Mouse (Mus musculus) CD4-positive helper T cell, adult 2 months (primary cell): ENCODE measurements at regions not wholly inside any gene's neighbourhood (a gene's known extent, or its start where the extent isn't known, plus 50 kb on each side); places are given as distances from the start of the nearest gene placed in this dataset.

Source experiments
- DNase-seq: peaks from one replicate; pipeline ENCODE4 v3.0.0-alpha.2; 2012; ENCODE audit warnings: low read depth, missing footprints, low spot score

DNA sequence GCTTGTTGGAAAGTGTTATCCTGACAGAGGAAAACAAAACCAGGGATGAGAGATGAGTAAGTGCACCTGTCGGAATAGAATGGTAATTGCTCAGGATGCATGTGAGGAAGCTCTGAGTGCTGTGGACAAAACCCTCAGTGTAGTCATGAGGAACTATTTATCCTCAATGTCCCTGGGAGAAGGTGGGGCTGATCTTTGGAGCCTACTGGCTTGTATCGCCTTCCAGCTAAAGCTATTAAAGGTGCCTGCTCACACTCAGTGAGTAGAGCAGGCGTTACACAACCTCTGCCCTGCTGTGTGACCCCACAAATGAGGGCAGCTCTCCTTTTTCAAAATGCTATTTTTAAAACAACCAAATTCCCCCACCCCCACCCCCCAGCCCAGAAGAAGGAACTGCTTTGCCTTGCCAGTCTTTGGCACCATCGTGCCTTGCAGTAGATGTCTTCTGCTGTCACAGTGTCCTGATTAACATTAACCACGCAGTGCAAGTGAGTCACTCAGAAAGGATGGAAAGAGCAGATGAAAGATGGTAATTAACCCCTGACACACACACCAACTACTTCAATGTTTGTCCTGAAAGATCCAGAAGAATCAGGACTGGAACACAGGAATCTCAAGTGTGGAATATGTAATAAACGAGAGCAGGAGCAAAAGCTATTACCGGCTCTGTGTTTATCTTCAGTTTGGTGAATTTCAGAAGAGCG lies 440.8 kb upstream of the Tnp1 start:
- DNase-seq, result no peak

GRCm38 (mm10) chr1:73444216-73444890 lies 428.6 kb upstream of the Tnp1 start:
- DNase-seq, result no peak

DNA sequence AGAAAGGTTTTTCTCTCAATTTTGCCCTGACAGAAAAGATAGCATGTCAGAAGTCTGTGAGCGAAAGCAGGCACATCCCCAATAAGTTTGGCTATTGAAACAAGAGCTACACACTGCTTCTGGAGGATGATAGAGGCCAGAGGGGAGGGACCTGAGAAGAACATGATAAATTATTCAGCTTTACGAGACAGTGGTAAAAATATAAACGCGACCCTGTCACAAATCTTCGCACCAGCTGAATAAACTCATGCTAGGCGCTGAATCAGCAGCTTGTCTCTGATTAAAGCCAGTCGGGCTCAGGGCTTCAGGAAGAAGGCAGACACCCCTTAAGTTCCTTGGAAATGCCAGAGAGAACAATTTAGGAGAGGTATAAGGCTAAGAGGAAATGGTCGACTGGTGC lies 422.7 kb upstream of the Tnp1 start:
- DNase-seq, result no peak

DNA sequence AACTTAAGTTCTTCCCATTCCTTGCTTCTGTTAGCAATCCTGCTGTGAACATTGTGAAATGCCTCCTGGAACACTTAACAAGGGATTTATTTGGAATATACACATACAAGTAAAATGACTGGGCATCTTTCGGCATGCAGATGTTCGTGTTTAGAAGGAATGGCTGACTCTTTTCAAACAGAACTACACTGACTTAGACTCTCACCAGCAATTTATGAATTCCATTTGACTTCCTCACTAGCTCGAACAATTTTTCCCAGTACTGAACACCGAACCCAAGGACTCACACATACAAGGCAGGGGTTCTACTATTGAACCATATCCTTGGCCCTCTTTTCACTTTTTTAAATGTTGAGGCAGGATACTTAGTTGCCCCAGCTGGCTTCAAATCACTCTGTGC lies 412.4 kb upstream of the Tnp1 start:
- no peak for DNase-seq

DNA sequence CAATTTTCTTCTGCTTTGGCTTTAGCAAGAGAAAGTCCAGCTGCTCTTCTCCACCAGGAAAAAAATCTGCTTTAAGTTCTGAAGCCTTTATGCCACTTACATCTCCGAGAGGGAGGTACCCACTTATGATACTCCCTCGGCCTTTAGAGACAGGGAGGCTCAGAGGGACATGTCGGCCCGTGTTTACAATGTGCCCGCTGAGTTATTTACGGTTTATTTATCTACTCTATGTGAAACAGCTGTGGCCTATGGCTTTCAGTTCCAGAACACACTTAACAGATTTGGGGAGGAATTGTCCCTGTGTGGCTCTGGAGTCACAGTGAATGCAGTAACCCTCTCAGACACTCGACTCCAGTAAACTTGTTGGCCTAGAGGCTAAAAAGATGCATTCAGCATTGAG lies 409.3 kb upstream of the Tnp1 start:
- no peak for DNase-seq

GRCm38 (mm10) chr1:73418196-73418595 lies 402.5 kb upstream of the Tnp1 start:
- no peak for DNase-seq

DNA sequence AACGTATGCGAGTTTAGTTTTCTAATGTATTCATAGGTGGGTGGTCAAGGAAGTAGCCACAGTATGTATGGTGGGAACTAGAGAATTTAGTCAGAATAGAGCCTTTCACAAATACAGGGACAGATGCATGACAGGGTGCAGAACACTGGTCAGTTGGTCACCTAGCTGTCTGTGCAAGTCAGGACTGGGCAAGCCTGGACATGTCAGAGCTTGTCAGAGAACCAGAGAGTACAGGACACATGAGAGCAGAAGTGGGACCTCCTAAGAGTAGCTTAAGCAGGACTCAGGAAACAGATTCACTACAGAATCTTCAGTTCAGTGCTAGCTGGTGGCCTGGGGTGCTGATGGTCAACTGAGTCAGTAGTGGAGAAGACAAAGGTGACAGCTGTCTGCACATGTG lies 395.7 kb upstream of the Tnp1 start:
- DNase-seq, result no peak

DNA sequence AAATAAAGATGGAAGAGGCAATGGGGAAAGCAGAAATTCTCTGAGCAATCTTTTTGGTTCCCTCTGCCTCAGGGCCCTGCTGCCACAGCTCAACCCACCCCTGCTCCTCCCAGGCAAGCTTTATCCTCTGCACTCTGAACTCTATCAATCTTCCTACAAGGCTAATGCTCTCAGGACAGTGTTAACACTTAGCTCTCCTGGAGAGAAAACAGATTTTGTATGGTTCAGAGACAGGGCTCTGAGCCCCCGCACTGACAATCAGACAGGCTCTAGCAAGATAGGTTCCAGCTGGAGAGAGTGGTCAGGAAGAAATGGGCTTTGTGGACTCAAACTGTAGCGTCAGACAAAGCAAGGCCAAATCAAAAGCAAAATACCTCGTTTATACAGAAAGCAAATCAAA lies 383.5 kb upstream of the Tnp1 start:
- no peak for DNase-seq

- no peak for DNase-seq
These were observed 379.3 kb upstream of the Tnp1 start for GRCm38 (mm10) chr1:73395034-73395433.

GRCm38 (mm10) chr1:73394466-73394865 lies 378.8 kb upstream of the Tnp1 start:
- no peak for DNase-seq

DNA sequence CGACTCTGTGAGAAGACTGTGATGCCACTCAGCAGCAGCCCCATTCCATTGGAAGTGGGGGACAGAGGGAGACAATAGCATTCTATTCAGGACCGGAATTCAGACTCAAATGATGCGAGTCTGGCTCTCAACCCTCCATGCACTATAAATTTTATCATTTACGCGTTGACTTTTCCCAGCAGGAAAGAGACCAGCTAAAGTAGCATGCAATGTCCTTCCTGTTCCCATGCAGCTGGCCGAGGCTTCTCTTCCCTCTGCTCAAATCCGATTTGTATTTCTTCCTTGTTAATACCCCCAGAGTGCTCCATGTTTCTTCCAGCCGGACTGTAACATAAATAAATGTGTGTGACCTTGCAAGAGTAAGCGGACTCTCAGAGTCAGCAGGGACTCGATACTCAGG lies 376.4 kb upstream of the Tnp1 start:
- no peak for DNase-seq

GRCm38 (mm10) chr1:73389976-73390375 lies 374.3 kb upstream of the Tnp1 start:
- no peak for DNase-seq

DNA sequence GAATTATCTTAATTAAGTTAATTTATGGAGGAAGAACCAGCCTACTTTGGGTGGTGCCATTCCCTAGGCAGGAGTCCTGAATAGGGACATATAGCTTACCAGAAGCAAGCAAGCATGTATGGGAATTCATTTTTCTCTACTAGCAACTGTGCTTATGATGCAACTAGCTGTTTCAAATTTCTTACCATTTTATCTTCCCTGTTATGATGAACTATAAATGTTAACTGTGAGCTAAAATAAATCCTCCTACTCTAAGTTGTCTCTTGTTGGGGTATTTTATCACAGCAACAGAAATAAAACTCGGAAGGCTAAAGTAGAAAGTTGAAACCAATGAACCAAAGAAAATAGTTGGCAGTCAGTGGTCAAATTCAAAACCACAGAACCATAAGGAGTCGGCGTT lies 373.5 kb upstream of the Tnp1 start:
- DNase-seq, result no peak

DNA sequence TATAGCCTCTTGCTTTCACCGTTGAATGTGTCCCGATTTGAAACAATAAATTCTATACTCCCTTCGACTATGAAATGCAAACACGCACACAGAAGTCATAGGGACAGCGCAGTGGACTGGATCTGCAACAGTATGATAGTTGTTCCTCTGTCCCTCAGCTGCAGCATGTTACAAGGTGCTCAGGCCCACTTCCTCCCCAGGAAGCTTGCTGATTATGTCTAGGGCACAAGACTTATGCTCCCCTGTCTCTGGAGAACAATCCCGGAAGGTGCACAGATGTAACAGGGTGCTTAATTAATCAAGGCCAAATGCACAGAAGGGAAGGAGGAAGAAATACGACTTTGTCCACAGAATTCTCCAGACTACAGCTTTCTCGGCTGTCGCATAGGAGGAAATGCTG lies 365.9 kb upstream of the Tnp1 start:
- no peak for DNase-seq

DNA sequence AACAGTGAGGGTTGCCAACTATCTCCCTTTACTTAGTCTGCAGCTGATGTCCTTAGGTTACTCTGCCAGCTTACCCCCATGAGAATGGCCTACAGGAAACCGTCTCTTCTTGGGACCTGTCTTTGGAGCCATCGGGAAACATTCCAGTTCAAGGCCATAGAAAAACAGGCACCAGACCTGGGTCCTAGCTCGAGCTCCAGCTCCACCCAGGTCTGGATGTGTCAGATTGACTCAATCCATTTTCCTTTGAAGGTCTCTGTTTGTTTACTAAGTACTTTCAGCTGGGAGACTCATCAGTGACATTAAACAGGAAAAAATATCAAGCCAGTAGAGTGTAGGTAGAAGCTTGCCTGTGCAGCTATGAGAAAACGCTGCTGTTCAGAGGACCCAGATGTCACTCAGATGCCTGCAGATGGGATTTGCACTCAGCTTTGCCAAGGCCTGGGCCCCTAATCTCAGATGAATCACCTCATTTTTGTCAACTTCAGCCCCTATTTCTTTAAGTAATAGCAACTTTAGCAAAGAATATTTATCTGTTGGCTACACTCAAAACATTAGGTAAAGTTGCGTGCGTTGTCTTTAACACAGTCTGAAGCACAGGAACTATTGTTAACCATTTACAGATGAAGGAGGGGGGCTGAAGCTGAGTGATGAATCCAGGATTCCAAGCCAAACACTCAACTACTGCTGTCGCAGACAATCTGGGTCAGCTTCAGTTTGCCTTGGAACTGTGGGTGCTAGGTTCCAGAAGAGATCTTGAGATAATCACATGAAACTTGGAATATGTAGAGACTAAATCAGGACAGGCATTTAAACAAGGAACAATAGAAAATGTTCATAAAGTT lies 359.0 kb upstream of the Tnp1 start:
- DNase-seq, result no peak

DNA sequence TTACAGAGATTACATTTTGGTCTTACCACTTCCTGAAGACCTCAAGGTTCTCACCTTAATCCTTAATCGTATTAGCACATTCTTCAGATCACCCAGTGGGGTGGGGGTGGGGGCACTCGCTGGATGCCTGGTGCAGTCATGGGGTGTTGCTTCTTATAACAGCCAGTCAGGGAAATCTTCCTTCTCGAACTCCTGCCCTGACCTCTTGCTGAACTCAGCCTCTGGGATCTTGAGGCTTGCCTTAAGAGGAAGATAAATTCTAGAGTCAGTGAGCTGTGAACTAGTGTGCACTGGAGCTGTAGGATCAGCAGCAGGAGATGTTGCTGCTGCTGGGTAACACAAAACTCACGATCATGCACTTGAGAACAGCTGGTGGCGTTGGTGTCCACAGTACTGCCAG lies 352.5 kb upstream of the Tnp1 start:
- DNase-seq, result no peak

DNA sequence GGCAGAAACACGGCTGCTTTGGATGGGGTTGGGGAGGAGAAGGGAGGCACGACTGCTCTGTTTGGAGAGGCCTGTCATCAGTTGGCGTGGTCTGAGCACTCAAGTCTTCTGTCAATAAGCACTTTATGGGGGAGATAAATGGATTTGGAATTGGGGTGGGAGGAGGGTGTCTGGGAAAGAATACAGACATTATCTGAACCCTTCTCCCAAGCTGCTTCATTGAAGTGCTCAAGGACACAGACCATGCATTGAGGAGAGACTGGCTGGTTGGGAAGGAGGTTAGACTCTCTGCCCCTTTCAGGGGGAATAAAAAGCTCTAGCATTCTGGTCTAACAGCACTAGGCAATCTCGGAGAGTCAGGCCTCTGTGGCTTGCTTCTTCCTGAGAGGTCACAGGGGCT lies 350.1 kb upstream of the Tnp1 start:
- DNase-seq, result no peak

DNA sequence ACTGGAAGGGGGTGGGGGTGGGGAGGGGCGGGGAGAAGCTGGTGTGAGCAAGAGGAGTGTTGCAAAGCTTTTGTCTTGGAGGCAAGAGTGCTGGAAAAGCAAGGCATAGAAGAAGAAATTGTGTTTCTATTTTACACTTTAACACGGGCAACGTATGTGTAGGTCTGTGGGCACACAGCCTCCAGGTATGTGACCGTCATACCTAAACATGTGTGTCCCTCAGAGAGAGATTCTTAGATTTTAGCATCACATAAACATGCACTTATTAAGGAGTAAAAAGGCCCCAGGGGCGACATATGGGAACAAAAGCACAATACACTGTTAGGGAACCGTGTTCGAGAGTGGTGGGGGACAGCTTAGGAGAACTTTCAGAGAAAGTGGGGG lies 348.6 kb upstream of the Tnp1 start:
- DNase-seq, result no peak

DNA sequence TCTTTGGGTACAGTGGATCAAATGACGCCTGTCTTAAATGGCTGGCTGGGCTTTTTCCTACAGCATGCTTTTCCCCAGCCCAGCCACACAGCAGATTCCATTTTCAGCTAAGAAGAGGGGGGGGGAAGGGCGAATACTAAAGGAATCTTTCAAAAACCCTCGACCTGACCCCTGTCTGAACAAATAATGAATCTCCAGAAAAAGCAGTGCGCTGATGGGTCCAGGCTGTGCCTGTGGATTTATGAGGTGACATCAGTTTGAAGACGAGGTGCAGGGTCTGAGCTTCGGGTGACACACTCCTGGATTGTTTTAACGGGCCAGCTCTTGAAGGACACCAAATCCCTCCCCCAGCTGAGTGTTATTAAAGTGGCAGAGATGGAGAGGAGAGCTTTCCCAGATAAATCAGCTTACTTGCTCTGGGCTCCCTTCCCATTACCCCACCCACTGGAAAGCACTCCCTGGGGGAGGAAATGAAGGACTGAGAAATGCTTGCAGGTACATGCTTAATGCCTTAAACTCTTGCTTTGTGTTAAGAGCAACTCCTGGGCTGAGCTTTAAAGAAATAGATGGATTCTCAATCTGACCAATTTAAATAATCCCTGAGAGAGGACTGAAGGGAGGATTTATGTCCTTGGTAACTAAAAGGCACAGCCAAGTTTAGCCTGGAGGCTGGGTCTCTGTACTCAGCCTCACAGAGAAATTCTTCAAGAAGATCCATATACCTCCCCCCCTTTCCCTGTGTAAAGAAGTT lies 348.0 kb upstream of the Tnp1 start:
- no peak for DNase-seq

DNA sequence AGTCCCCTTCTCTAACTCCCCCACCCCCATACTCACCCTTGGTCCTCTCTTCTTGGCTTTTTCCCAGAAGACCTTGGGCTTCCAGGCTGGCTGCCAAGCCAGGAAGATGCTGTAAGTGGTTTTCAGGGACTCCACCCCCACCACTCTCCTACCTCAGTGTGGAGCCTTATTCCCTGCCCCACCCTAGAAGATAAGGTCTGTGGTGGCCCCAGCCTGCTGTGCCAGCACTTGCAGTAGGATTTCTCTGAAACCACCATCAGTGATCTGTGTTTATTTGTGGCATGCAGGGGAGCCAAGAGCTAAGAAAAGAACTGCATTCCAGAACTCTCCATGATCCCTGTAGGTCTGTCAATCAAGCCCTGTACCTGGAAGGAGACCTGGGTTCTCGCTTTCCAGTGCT lies 346.4 kb upstream of the Tnp1 start:
- DNase-seq, result no peak

DNA sequence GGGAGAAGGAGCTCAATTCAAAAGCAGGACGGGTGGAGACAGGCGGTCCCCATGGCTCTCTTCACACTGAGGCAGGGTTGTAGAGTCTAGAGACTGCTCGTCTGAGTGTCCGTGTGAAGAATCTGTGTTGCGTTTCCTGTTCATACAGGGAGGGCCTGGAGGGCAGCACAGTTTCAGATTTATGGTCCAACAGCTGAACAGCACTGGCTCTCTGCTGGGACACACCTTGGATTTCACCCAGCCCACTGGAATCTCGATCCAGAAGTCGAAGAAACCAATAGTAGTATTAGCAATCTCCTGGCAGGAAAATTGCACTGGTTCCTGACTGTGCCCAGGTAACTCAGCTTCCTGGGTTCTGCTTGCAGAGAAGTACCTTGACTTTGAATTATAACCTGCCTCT lies 345.6 kb upstream of the Tnp1 start:
- DNase-seq, result no peak

DNA sequence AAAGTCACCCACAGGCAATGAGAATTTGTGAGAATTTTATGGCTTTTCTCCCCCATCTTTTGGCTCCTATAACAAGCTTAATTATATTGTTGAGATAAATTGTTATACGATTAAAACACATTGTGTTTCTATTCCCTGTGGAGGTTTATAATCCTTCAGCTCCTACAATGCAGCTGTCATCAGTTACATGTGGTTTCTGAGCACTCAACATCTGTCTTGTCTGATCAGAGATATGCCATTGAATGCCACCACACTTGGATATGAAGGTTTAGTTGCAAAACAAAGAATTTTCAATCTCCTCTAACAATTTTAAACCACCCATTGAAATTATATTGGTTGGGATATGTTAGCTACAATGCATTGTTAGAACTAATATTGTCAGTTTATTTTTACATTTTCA lies 338.7 kb upstream of the Tnp1 start:
- DNase-seq, result no peak
